Mouse (Mus musculus): ENCODE measurements around the gene Ret. TPM values are rescaled to one million over a fixed set of nuclear protein-coding genes. Genes with fewer than 3 reads are reported as not detected.

Ret gene
- polyA plus RNA-seq, 1 experiment from 2014 or later, result 7.8 TPM

Other genes starting within 250 kb of the Ret start
- gene Rasgef1a, start 186.3 kb downstream of the Ret start, polyA plus RNA-seq (2015; fragmentation: Nextera tagmentation; extraction: Ambion mirVana), result 7.8 and 8.8 TPM in 2 replicates
- gene Csgalnact2, start 58.6 kb downstream of the Ret start, polyA plus RNA-seq (2015; fragmentation: Nextera tagmentation; extraction: Ambion mirVana), result 10.4 and 11.8 TPM in 2 replicates
- gene Bms1, start 221.8 kb upstream of the Ret start, polyA plus RNA-seq (2015; fragmentation: Nextera tagmentation; extraction: Ambion mirVana), result 23.1 and 23.5 TPM in 2 replicates